Mouse (Mus musculus): ENCODE measurements around the gene Chst5.
A peak's percentile ranks its signal among the peaks of the same experiment; 100 is the strongest.

Gene Chst5

DNA sequence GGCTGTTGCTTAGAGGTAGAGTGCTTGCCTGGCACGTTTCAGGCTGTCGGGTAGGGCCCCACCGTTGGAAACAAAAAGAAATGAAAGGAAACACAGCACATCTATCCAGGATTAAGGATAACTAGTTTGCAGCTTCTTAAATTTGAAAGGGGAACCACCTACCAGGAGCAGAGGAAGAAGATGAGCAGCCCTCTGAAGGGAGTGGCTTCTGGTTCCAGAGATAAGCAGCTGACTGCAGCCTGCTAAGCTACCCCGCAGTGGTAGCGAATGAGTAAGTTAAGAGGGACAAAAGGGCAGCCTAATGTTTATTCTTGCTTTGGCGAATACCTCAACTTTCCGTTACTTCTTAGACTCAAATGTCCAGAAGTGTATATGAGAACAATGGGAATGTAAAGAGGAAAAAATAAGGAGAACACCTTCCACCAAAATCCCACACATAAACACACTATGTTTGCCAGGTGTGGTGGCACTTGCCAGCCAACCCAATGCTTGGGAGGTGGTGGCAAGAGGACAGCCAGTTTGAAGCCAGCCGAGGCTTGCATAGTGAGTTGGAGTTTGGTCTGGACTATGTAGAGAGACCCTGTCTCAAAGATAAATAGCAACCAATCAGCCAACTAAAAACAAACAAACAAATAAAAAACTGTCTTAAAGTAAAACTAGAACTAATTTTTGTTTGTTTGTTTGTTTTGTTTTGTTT lies 19.5 kb upstream of the Chst5 start:
- no peak for DNase-seq (ENCODE audit: low read depth, low spot score)

DNA sequence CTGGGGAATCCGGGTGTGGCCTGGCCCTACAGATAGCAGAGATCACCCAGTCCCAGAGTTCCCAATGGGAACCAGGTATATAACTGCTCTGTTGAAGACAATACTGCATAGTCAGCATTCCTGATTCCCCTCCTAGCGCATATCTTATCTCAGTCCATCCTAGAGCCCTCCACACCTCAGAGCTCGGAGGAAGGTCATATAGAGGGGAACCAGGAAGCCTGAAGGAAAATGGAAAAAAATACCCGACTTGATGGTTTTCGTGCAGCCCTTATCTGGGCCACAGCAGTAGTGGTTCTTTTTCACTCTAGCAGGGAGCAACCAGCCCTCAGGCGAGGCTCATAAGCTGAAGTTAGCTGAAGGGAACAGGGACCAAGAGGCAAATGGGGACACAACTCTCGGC lies 14.7 kb upstream of the Chst5 start:
- DNase-seq (ENCODE audit: low read depth, low spot score): no peak

DNA sequence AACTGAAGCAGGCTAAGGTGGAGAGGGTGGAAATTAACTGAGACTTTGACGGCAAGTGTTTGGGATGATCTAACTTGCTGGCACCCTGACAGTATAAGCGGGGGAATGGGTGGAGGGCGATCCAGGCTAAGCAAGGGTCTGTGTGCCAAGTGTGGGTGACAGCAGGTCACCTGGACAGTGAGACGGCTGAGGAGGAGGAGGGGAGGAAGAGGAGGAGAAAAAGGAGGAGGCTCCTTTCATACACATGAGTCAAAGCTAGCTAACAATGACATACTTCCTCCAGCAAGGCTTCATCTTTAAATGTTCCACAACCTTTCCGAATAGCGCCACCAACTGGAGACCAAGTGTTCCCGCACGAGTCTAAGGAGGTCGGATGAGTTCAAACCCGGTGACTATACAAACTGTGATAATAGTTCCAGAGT lies 13.1 kb upstream of the Chst5 start:
- DNase-seq (ENCODE audit: low read depth, low spot score): no peak

DNA sequence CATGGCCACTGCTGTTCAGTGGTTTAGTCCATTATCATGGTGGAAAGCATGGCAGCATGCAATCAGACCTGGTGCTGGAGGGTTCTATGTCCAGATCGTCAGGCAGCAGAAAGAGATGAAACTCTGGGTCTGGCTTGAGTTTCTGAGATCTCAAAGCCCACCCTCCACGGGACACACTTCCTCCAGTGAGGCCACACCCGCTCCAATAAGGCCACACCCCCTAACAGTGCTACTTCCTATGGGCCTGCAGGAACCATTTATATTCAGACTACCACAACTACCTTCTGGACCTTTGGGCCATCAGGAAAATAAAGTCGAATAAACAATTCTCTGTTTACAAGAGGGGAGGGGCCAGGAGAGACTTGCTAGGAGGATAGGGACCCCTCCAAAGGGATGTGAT lies 10.7 kb upstream of the Chst5 start:
- DNase-seq (ENCODE audit: low read depth, low spot score): no peak

DNA sequence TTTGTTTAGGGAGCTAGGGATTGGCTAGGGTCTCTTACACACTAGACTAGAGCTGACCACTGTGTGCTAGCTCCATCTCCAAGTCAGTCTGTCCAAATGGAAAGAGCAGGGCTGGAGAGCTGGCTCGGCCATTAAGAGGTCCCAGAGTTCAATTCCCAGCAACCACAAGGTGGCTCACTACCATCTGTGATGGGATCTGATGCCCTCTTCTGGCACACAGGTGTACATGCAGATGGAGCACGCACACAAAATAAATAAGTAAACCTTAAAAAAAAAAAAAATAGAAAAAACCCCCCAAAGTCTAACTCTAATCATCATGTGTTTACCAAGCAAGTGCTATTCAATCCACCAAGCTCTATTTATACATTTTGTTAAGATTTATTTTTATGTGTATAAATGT lies 9.4 kb upstream of the Chst5 start:
- DNase-seq (ENCODE audit: low read depth, low spot score): no peak

- DNase-seq (ENCODE audit: low read depth, low spot score): no peak
Observed at GRCm38 (mm10) chr8:111912860-111913432, 2.7 kb upstream of the Chst5 start.

- DNase-seq (ENCODE audit: low read depth, low spot score): no peak
Observed at GRCm38 (mm10) chr8:111911572-111911971, 1.3 kb upstream of the Chst5 start.

DNA sequence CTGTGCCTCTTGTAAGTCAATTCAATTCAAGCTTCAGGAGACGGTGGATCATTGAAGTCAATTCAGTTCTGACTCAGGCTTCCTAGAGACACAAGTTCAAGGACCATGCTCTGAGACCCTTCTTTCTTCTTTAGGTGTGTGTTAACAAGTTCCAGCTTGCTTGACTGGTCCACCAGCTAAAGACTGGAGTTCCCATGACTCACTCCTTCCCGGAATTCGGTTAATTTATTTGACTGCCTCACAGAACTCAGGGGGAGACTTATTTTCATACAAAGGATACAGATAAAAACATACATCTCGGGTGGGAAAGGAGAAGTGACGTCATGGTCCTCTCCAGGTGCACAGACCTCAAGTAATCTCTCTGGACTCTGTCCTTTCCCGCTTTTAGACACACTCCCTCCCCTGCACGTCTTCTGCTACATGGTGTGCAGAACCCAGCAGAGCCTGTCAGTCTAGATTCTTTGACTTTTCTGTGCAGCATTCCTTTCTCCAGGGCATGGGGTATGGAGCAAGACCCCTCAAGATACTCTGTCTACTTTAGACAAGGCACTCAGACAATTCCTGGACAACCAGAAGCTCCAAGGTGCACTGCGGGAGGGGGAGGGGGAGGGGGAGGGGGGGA lies 4.6 kb downstream of the Chst5 start:
- DNase-seq (ENCODE audit: low read depth, low spot score): no peak

- DNase-seq (ENCODE audit: low read depth, low spot score): no peak
Observed at GRCm38 (mm10) chr8:111902080-111902479, 8.2 kb downstream of the Chst5 start.

GRCm38 (mm10) chr8:111898586-111898985 lies 11.7 kb downstream of the Chst5 start:
- DNase-seq (ENCODE audit: low read depth, low spot score): no peak

DNA sequence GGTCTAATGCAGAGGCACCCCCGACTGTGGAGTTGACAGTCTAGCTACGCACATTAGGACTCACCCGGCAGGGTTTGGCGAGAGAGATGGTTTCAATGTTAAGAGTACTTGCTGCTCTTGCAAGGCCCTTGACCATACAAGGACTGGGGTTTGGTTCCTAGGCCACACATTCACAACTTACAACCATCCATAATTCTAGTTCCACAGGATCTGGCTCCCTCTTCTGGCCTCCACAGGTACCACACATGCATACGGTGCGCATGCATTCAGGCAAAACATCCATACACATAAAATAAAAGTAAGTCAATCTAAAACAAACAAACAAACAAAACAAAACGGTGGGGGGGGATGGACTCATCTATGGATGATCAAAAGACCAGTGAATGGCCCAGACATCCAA lies 15.3 kb downstream of the Chst5 start:
- no peak for DNase-seq (ENCODE audit: low read depth, low spot score)

DNA sequence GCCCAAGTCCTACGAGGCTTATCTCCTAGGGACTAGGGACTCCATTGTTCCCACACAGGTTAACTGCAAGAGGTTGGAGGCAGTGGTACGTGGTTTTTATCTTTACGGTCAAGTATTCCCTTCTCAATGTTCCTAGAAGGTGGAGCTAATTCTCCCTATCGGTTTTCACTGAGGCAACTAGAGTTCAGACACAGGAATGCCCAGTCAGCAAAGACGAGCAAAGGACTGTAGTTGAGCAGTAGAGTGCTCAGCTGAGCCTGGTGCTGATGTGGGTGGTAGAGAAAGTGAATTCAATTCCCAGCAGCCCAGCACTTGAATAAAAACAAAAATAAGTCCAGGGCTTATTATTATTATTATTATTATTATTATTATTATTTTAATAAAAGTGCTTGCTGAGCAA lies 17.6 kb downstream of the Chst5 start:
- no peak for DNase-seq (ENCODE audit: low read depth, low spot score)

- DNase-seq (ENCODE audit: low read depth, low spot score): no peak
Observed at GRCm38 (mm10) chr8:111891983-111892382, 18.3 kb downstream of the Chst5 start.

- no peak for DNase-seq (ENCODE audit: low read depth, low spot score)
Observed at GRCm38 (mm10) chr8:111890911-111891303, 19.3 kb downstream of the Chst5 start.

GRCm38 (mm10) chr8:111889931-111890910 lies 20.0 kb downstream of the Chst5 start:
- DNase-seq (ENCODE audit: low read depth, low spot score): no peak

GRCm38 (mm10) chr8:111888091-111888650 lies 22.1 kb downstream of the Chst5 start:
- DNase-seq (ENCODE audit: low read depth, low spot score): no peak

DNA sequence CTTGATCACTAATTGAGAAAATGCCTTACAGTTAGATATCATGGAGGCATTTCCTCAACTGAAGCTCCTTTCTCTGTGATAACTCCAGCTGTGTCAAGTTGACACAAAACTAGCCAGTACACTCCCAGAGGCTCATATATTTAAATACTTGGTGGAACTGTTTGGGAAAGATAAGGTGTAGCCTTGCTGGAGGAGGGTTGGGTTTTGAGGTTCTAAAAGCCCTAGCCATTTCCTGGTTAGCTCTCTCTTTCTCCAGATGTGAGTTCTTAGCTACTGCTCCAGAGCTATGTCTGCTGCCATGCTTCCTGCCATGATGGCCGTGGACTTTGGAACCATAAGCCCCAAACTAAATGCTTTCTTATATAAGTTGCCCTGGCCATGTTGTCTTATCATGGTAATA lies 22.8 kb downstream of the Chst5 start:
- no peak for DNase-seq (ENCODE audit: low read depth, low spot score)

DNA sequence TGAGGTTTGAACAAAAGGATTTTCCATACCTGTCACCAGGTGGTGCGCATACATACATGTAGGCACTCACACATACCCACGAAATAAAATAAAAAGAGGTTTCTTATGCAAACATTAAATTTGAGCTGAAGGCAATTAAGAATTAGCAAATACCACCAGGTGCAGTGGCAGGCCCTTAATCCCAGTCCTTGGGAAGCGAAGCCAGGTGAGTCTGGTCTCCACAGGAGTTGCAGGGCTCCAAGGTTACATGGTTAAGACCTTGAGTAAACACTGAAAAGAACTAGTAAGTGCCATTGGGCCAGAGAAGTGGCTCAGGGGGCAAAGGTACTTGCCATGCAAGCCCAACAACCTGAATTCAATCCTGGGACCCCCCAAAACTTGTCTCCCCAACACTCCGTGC lies 26.6 kb downstream of the Chst5 start:
- DNase-seq (ENCODE audit: low read depth, low spot score): no peak

DNA sequence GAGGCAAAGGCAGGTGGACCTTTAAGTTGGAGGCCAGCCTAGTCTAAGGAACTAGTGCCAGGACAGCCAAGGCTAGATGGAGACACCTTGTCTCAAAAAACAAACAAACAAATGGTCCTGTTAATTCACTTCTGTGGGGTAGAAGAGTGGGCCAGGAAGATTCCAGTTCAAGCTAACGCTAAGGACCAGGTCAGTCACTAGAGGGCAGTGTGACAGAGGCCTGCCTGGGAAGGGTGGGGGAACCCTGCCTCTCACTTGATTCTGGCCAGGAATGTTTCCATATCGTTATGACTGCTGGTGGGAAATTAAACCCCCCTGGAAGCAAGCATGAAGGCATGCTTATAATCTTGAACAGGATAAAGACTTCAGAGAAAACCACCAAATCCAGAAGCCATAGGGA lies 28.7 kb downstream of the Chst5 start:
- peak; percentile 57 for DNase-seq (ENCODE audit: low read depth, low spot score)

GRCm38 (mm10) chr8:111877711-111878110 lies 32.5 kb downstream of the Chst5 start:
- no peak for DNase-seq (ENCODE audit: low read depth, low spot score)

DNA sequence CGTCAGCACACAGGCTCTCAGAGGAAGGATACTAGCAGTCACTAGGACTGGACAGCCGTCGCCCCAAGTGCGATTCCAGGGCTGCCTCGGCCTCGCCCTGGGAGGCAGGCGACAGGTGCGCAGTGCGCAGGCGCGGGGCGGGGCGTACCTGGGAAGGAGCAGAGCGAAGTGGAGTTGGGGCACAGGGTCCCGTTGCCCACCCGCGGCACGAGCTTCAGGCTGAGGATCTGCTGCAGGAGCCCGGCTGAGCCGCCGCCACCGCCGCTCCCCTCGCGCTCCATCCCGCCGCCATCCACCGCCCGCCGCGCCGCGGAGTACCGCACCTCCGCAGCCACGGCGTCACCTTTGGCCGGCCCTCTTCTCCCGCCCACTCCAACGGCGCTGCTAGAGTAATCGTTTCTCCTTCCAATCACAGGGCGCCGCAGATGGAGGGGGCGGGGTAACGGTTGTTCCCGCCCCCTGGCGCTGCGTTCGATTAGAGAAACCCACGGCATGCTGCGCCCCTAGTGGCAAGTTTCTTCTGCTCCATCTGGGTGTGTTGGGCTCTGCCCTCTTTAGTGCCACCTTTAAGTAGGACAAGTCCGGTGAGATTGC lies 33.8 kb downstream of the Chst5 start, which contains the start of gene Tmem170:
Tmem170 (minus strand) TSS at position 396 of the 594 bp plus-strand sequence.
- DNase-seq (ENCODE audit: low read depth, low spot score): peak; percentile 99

All from forelimb bud, embryonic 11.5 days (tissue).